Mouse (Mus musculus): Measurements from ENCODE around the gene Coq7.

DNA sequence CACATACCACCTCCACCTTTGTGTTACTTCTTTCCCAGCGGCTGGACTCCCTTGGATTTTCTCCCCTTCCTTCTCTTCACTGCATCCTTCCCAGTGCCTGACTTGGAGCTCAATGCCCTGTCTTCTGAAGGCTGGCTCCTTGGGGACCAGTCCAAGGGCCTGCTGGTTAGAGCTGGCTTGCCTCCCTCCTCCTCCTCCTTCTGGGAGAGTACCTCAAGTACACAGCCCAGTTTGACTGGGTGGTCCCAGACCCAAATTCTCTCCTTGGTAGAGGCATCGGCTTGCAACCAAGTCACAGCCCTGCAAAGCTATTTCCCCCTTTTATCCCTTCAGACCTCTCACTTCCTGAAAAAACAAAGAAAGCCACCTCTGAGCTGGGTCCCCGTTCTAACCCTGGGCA lies 45.1 kb upstream of the Coq7 start:
- TF ChIP-seq POLR2A (IDR thresholded peaks at IDR 0.05; ENCODE audit: borderline replicate concordance, extremely low read depth, insufficient read depth, insufficient read length, poor library complexity, severe bottlenecking) (no peak), CTCF (IDR thresholded peaks at IDR 0.05; ENCODE audit: borderline replicate concordance, extremely low read depth, insufficient read depth, insufficient read length) (no peak)
